1 mouse cellular context compared by ENCODE assay signal in the genomic region with DNA sequence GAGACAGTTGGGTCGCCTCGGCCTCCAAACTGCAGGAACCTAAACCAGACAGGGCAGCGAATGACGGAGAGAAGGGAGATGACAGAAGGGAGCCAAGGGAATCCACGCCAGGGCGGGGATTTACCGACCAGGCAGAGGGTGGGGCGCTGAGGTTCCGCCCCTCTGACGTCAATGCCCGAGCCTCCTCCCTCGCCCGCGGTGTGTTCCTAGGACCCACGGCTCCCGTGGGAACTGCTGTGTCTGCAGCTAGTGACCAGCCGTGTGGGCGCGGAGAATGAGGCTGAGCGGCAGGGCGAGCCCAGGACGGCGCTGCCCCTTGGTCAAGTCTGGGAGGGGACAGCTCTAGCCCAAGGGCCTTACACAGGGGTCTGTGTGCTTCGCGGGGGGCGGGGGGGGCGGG.
TF ChIP-seq lines count a peak whose summit lies in the region.

No protein-coding gene starts in this region.

TF ChIP-seq in myocyte, 11 proteins besides CTCF, POLR2A, EP300 and RAD21:
- TF ChIP-seq E2F4 (IDR thresholded peaks at IDR 0.05; ENCODE audit: insufficient read depth): no peak
- TF ChIP-seq REST (IDR thresholded peaks at IDR 0.05; ENCODE audit: insufficient read depth, insufficient read length): no peak
- no peak for TF ChIP-seq CEBPB (IDR thresholded peaks at IDR 0.05; ENCODE audit: insufficient read depth, poor library complexity, severe bottlenecking)
- TF ChIP-seq MAX (IDR thresholded peaks at IDR 0.05; ENCODE audit: low read depth): no peak
- no peak for TF ChIP-seq POLR2AphosphoS2 (IDR thresholded peaks at IDR 0.05; ENCODE audit: insufficient read length, low read depth)
- TF ChIP-seq TCF12 (IDR thresholded peaks at IDR 0.05; ENCODE audit: insufficient read depth, poor library complexity, severe bottlenecking): no peak
- no peak for TF ChIP-seq SRF (IDR thresholded peaks at IDR 0.05; ENCODE audit: control insufficient read depth, insufficient read length, low read depth)
- TF ChIP-seq USF1 (IDR thresholded peaks at IDR 0.05; ENCODE audit: low read depth): no peak
- no peak for TF ChIP-seq MYOD1 (IDR thresholded peaks at IDR 0.05; ENCODE audit: control insufficient read depth in 1 of 3, insufficient read length in 2 of 3, low read depth in 2 of 3)
- no peak for TF ChIP-seq MYOG (IDR thresholded peaks at IDR 0.05; ENCODE audit: control insufficient read depth in 1 of 3, insufficient read depth in 1 of 3, insufficient read length in 2 of 3, low read depth in 2 of 3)
- TF ChIP-seq TCF3 (IDR thresholded peaks at IDR 0.05; ENCODE audit: insufficient read length, low read depth): no peak
